Comparison of ENCODE assay signal across 10 mouse cellular contexts in the genomic region with DNA sequence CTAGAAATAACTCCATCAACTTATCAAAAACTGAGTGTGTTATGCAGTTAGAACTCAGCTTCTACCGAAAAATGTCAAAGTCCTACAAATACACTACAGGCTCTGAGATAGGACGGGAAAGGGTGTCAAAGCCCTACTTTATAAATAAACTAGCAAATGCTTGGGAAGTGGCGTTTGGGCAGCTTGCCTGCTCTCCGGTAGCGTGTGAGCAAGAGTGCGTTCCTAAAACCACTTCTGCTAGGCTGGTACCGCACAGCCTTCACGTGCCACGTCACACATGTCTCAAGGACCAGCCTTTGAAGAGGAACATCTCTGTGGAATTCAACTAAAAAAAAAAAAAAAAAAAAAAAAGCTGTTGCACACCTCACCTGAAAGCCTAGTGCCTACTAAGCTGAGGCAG. TPM values are rescaled to one million over a fixed set of nuclear protein-coding genes. Genes with fewer than 3 reads are reported as not detected.
DNase-seq lines count a peak whose midpoint lies in the region.
"Had no signal": no experiment of that assay in that cellular context is flagged by ENCODE, and none has a peak within 500 bp of the region (broad histone marks: within the 10 kb centered on the region; RNA-seq: fewer than 3 reads in every experiment).

No protein-coding gene starts in this region.

- peak; percentile 42 to 70 for DNase-seq in cerebellum, postnatal 25 days
- DNase-seq in cerebellum, adult 18-20 months: no peak
- peak; percentile 67 for DNase-seq in right cerebral cortex, adult 18-20 months
- no peak for DNase-seq in right cerebral cortex, postnatal 25 days
- DNase-seq in left cerebral cortex, postnatal 25 days (ENCODE audit: low spot score in 2 of 2): peak; percentile 58 to 88
- peak; percentile 76 for DNase-seq in right cerebral cortex, postnatal 4 days
- DNase-seq in adrenal gland, postnatal 10 days: no peak
- DNase-seq in thymus, postnatal 36 days: no peak
- DNase-seq: cerebellum, adult 9-10 months; kidney, postnatal 10 days had no signal

- intact Hi-C loops in left cerebral cortex, postnatal 25 days (cut with DNase I): no loop called here

RNA-seq across cellular contexts. Expression of a gene that starts 36.7 kb away (rescaled TPM):
- total RNA-seq in left cerebral cortex, postnatal 25 days (2021): 100 to 1,000 TPM; 169 to 176 TPM
- total RNA-seq in adrenal gland, postnatal 10 days (2021): 10 to 100 TPM; 30.1 to 33.3 TPM

Comparison
In these comparisons a context has a peak if more than half of its experiments do, and no peak if none do; other contexts are left out.
1. DNase-seq: peak in cerebellum, postnatal 25 days (2 of 2), right cerebral cortex, adult 18-20 months (single experiment), left cerebral cortex, postnatal 25 days (2 of 2) and right cerebral cortex, postnatal 4 days (single experiment); none in cerebellum, adult 18-20 months (0 of 2), right cerebral cortex, postnatal 25 days (single experiment), adrenal gland, postnatal 10 days (single experiment) and thymus, postnatal 36 days (0 of 2).
2. RNA of a gene that starts 36.7 kb away (total RNA-seq): 169 to 176 TPM in left cerebral cortex, postnatal 25 days; 30.1 to 33.3 TPM in adrenal gland, postnatal 10 days; every median in the first group is over 4 times any median in the second.